Mouse (Mus musculus) hindbrain, embryonic 11.5 days (tissue): Measurements from ENCODE around the gene Rbm38. TPM values are rescaled to one million over a fixed set of nuclear protein-coding genes. Genes with fewer than 3 reads are reported as not detected.

Experiments
- ATAC-seq: fragments of 200-750 bp; cut with Nextera tagmentation; 2 replicates; pipeline ENCODE4 v1.8.0; 2017; ENCODE audit warnings: mild to moderate bottlenecking, moderate TSS enrichment, moderate library complexity; ENCODE audit not compliant: low FRiP score
- DNase-seq: peaks from one replicate; pipeline ENCODE4 v3.0.0-alpha.2; 2015; ENCODE audit warnings: low spot score
- H3K27ac ChIP-seq: fragments of 300-500 bp; sonication (generic); 2 replicates; pipeline ENCODE4 v1.5.1; 2014; ENCODE audit warnings: mild to moderate bottlenecking, low read depth, low read length
- H3K27me3 ChIP-seq: fragments of 300-500 bp; sonication (generic); 2 replicates; pipeline ENCODE4 v1.6.1; 2014; ENCODE audit warnings: mild to moderate bottlenecking, low read length, moderate library complexity, mixed read lengths; ENCODE audit not compliant: control insufficient read depth, insufficient read depth
- H3K36me3 ChIP-seq: fragments of 300-500 bp; sonication (generic); 2 replicates; pipeline ENCODE4 v1.6.1; 2014; ENCODE audit warnings: mild to moderate bottlenecking, low read length, moderate library complexity, mixed read lengths; ENCODE audit not compliant: control insufficient read depth, insufficient read depth
- H3K4me1 ChIP-seq: fragments of 300-500 bp; sonication (generic); replicated peaks from 2 replicates; pipeline ENCODE4 v1.6.1; 2014; ENCODE audit warnings: low read length, mixed read lengths; ENCODE audit not compliant: control insufficient read depth, insufficient read depth
- H3K4me2 ChIP-seq: fragments of 300-500 bp; sonication (generic); replicated peaks from 2 replicates; pipeline ENCODE4 v1.6.1; 2014; ENCODE audit warnings: mild to moderate bottlenecking, low read depth, low read length
- H3K4me3 ChIP-seq: fragments of 300-500 bp; sonication (generic); 2 replicates; pipeline ENCODE4 v1.5.1; 2014; ENCODE audit warnings: low read depth, low read length
- H3K9ac ChIP-seq: fragments of 300-500 bp; sonication (generic); 2 replicates; pipeline ENCODE4 v1.6.1; 2014; ENCODE audit warnings: low read depth, low read length
- H3K9me3 ChIP-seq: fragments of 300-500 bp; sonication (generic); 2 replicates; pipeline ENCODE4 v1.6.1; 2016; ENCODE audit warnings: low read length; ENCODE audit not compliant: control insufficient read depth
- WGBS: fragments of 180-500 bp; shearing (Covaris S2); extraction: QIAGEN DNeasy Blood & Tissue Kit; methylation state at CpG from one replicate; pipeline ENCODE4 v1.1.7; 2014; 5-methylcytosine and 5-hydroxymethylcytosine counted together
- polyA plus RNA-seq: library from polyadenylated mRNA; unstranded; fragments of >200 nt; fragmentation: Nextera tagmentation; extraction: Ambion mirVana; gene quantifications from 2 replicates; pipeline ENCODE4 v1.2.1, GENCODE M21; 2014

Gene Rbm38
- polyA plus RNA-seq, 1 experiment from 2014 or later = 63.3 TPM

GRCm38 (mm10) chr2:173021633-173022055 is 1.3 kb downstream of the Rbm38 start:
- H3K9ac ChIP-seq = peak overlapping the region; percentile 79
- DNase-seq = peak; percentile 97
- H3K27ac ChIP-seq = peak overlapping the region; percentile 80
- no peaks in the 10 kb centered on the region for H3K36me3 ChIP-seq
- peaks cover 19% of the 10 kb centered on the region for H3K27me3 ChIP-seq
- peak overlapping the region; percentile 93 for H3K4me2 ChIP-seq
- H3K4me3 ChIP-seq = peak overlapping the region; percentile 89
- WGBS = under 1% methylated on average over 54 of the region's 54 CpGs
- no peaks in the 10 kb centered on the region for H3K9me3 ChIP-seq
- peak; percentile 82 for ATAC-seq
- H3K4me1 ChIP-seq = peaks cover 24% of the 10 kb centered on the region

GRCm38 (mm10) chr2:173022056-173022681 is 1.9 kb downstream of the Rbm38 start:
- WGBS = 2% methylated on average over 51 of the region's 51 CpGs
- Histone ChIP-seq H3K4me3 (peak overlapping the region; percentile 89), H3K27me3 (peaks cover 19% of the 10 kb centered on the region), H3K36me3 (no peaks in the 10 kb centered on the region), H3K4me1 (peaks cover 24% of the 10 kb centered on the region), H3K27ac (peak overlapping the region; percentile 80), H3K9ac (peak overlapping the region; percentile 79), H3K4me2 (peak overlapping the region; percentile 93), H3K9me3 (no peaks in the 10 kb centered on the region)
- DNase-seq = peak; percentile 83
- ATAC-seq = peak; percentile 62

- DNase-seq = no peak
- 26% methylated on average over 10 of the region's 10 CpGs for WGBS
- H3K27ac ChIP-seq = no peak overlapping the region
- no peak for ATAC-seq
- no peaks in the 10 kb centered on the region for H3K9me3 ChIP-seq
- H3K9ac ChIP-seq = peak overlapping the region; percentile 79
- H3K27me3 ChIP-seq = peaks cover 19% of the 10 kb centered on the region
- peak overlapping the region; percentile 89 for H3K4me3 ChIP-seq
- no peaks in the 10 kb centered on the region for H3K36me3 ChIP-seq
- peak overlapping the region; percentile 93 for H3K4me2 ChIP-seq
- peaks cover 24% of the 10 kb centered on the region for H3K4me1 ChIP-seq
Observed at GRCm38 (mm10) chr2:173022813-173023212, 2.5 kb downstream of the Rbm38 start.

GRCm38 (mm10) chr2:173023371-173023851 is 3.1 kb downstream of the Rbm38 start:
- Histone ChIP-seq H3K27me3 (peaks cover 19% of the 10 kb centered on the region), H3K9me3 (no peaks in the 10 kb centered on the region), H3K27ac (no peak overlapping the region), H3K36me3 (no peaks in the 10 kb centered on the region), H3K4me2 (peak overlapping the region; percentile 93), H3K4me3 (peak overlapping the region; percentile 89), H3K9ac (peak overlapping the region; percentile 79; the same call in 1 of the 2 replicates), H3K4me1 (peaks cover 24% of the 10 kb centered on the region)
- no peak for DNase-seq
- 83% methylated on average over 7 of the region's 7 CpGs for WGBS
- no peak for ATAC-seq

- Histone ChIP-seq H3K4me3 (no peak overlapping the region), H3K27ac (no peak overlapping the region), H3K4me1 (peaks cover 24% of the 10 kb centered on the region), H3K4me2 (peak overlapping the region; percentile 15; the same call in 1 of the 2 replicates), H3K9ac (no peak overlapping the region), H3K36me3 (no peaks in the 10 kb centered on the region), H3K27me3 (peaks cover 15% of the 10 kb centered on the region), H3K9me3 (no peaks in the 10 kb centered on the region)
- ATAC-seq (no peak), DNase-seq (no peak)
- WGBS = 74% methylated on average over 4 of the region's 4 CpGs
Observed at GRCm38 (mm10) chr2:173023966-173024365, 3.7 kb downstream of the Rbm38 start.

GRCm38 (mm10) chr2:173024392-173024791 is 4.1 kb downstream of the Rbm38 start:
- Histone ChIP-seq H3K9me3 (no peaks in the 10 kb centered on the region), H3K4me3 (no peak overlapping the region), H3K27me3 (peaks cover 13% of the 10 kb centered on the region), H3K27ac (no peak overlapping the region), H3K4me2 (peak overlapping the region; percentile 15; the same call in 1 of the 2 replicates), H3K36me3 (no peaks in the 10 kb centered on the region), H3K4me1 (peaks cover 24% of the 10 kb centered on the region), H3K9ac (no peak overlapping the region; the same call in 1 of the 2 replicates)
- ATAC-seq (no peak), DNase-seq (no peak)
- 61% methylated on average over 8 of the region's 8 CpGs for WGBS

GRCm38 (mm10) chr2:173024938-173025337 is 4.6 kb downstream of the Rbm38 start:
- no peak for ATAC-seq
- Histone ChIP-seq H3K9me3 (no peaks in the 10 kb centered on the region), H3K27me3 (peaks cover 11% of the 10 kb centered on the region), H3K4me1 (peaks cover 21% of the 10 kb centered on the region), H3K9ac (no peak overlapping the region), H3K4me3 (no peak overlapping the region), H3K4me2 (0 out of 2 replicates have a peak overlapping the region, but pooled peaks have one; percentile 6), H3K27ac (peak overlapping the region; percentile 33; the same call in 1 of the 2 replicates), H3K36me3 (no peaks in the 10 kb centered on the region)
- WGBS = 25% methylated on average over 4 of the region's 4 CpGs
- DNase-seq = peak; percentile 37

- whole genome bisulfite sequencing = 84% methylated on average over 5 of the region's 5 CpGs
- Histone ChIP-seq H3K4me3 (no peak overlapping the region), H3K27me3 (peaks cover under 1% of the 10 kb centered on the region; the same call in 1 of the 2 replicates), H3K36me3 (no peaks in the 10 kb centered on the region), H3K9ac (no peak overlapping the region), H3K4me2 (no peak overlapping the region), H3K9me3 (no peaks in the 10 kb centered on the region), H3K27ac (no peak overlapping the region), H3K4me1 (peaks cover 18% of the 10 kb centered on the region)
- DNase-seq (no peak), ATAC-seq (no peak)
Observed at GRCm38 (mm10) chr2:173026286-173026685, 6.0 kb downstream of the Rbm38 start.

- DNase-seq (no peak), ATAC-seq (no peak)
- Histone ChIP-seq H3K9me3 (no peaks in the 10 kb centered on the region), H3K4me2 (no peak overlapping the region), H3K9ac (no peak overlapping the region), H3K27ac (no peak overlapping the region), H3K27me3 (no peaks in the 10 kb centered on the region), H3K36me3 (no peaks in the 10 kb centered on the region), H3K4me3 (no peak overlapping the region), H3K4me1 (peaks cover 18% of the 10 kb centered on the region)
- WGBS = 84% methylated on average over 3 of the region's 3 CpGs
Observed at GRCm38 (mm10) chr2:173026688-173027131, 6.4 kb downstream of the Rbm38 start.
